Mouse (Mus musculus) CD4-positive, CD25-positive, alpha-beta regulatory T cell, adult 4 months (primary cell): ENCODE data around the gene Mbnl2. TPM values are rescaled to one million over a fixed set of nuclear protein-coding genes. Genes with fewer than 3 reads are reported as not detected.
A peak's percentile ranks its signal among the peaks of the same experiment; 100 is the strongest.
"Not testable (repeated sequence)": the region's sequence is repeated elsewhere in the genome, so short reads cannot be mapped to it uniquely, and the experiment has no call there.

Source experiments
- ATAC-seq: one replicate; pipeline ENCODE4 v1.8.0; 2017
- polyA plus RNA-seq, 2 experiments: library from polyadenylated mRNA; unstranded; fragments of 100-300 nt; shearing (Covaris generic); gene quantifications; one replicate each; pipeline ENCODE4 v1.2.1; 2017

The Mbnl2 gene
- polyA plus RNA-seq, 2 experiments from 2014 or later: 50.7 to 52.1 TPM

GRCm38 (mm10) chr14:120330881-120331514, 55.5 kb downstream of the Mbnl2 start:
- ATAC-seq: no peak

- no peak for ATAC-seq
These were observed 58.2 kb downstream of the Mbnl2 start for GRCm38 (mm10) chr14:120333465-120334243.

GRCm38 (mm10) chr14:120335366-120335765, 59.9 kb downstream of the Mbnl2 start:
- no peak for ATAC-seq

- no peak for ATAC-seq
These were observed 60.4 kb downstream of the Mbnl2 start for GRCm38 (mm10) chr14:120335871-120336270.

- ATAC-seq: no peak
These were observed 60.9 kb downstream of the Mbnl2 start for GRCm38 (mm10) chr14:120336380-120336779.

GRCm38 (mm10) chr14:120336841-120337240, 61.4 kb downstream of the Mbnl2 start:
- no peak for ATAC-seq

GRCm38 (mm10) chr14:120337731-120338462, 62.4 kb downstream of the Mbnl2 start:
- no peak for ATAC-seq

- ATAC-seq: no peak
These were observed 63.2 kb downstream of the Mbnl2 start for GRCm38 (mm10) chr14:120338706-120339105.

GRCm38 (mm10) chr14:120341912-120342311, 66.4 kb downstream of the Mbnl2 start:
- no peak for ATAC-seq

- ATAC-seq: no peak
These were observed 66.9 kb downstream of the Mbnl2 start for GRCm38 (mm10) chr14:120342321-120342720.

- no peak for ATAC-seq
These were observed 69.2 kb downstream of the Mbnl2 start for GRCm38 (mm10) chr14:120344641-120345040.

GRCm38 (mm10) chr14:120347410-120348315, 72.2 kb downstream of the Mbnl2 start:
- peak; percentile 89 for ATAC-seq

- no peak for ATAC-seq
These were observed 73.9 kb downstream of the Mbnl2 start for GRCm38 (mm10) chr14:120349332-120349731.

GRCm38 (mm10) chr14:120352136-120352843, 76.8 kb downstream of the Mbnl2 start:
- peak; percentile 19 for ATAC-seq

GRCm38 (mm10) chr14:120353211-120353610, 77.7 kb downstream of the Mbnl2 start:
- no peak for ATAC-seq

GRCm38 (mm10) chr14:120354595-120354994, 79.1 kb downstream of the Mbnl2 start:
- no peak for ATAC-seq

- no peak for ATAC-seq
These were observed 79.7 kb downstream of the Mbnl2 start for GRCm38 (mm10) chr14:120355040-120355741.

GRCm38 (mm10) chr14:120355742-120356440, 80.4 kb downstream of the Mbnl2 start:
- ATAC-seq: no peak

- no peak for ATAC-seq
These were observed 82.0 kb downstream of the Mbnl2 start for GRCm38 (mm10) chr14:120357321-120358070.

- ATAC-seq: not testable (repeated sequence)
These were observed 84.1 kb downstream of the Mbnl2 start for GRCm38 (mm10) chr14:120359608-120360007.
